Mouse (Mus musculus) adrenal gland, postnatal 10 days (tissue): ENCODE measurements around the gene Igf2bp3. TPM values are rescaled to one million over a fixed set of nuclear protein-coding genes. Genes with fewer than 3 reads are reported as not detected.
A peak's percentile ranks its signal among the peaks of the same experiment; 100 is the strongest.

Experiments used
- DNase-seq: peaks from one replicate; pipeline ENCODE4 v3.0.0; 2021; ENCODE audit warnings: mixed read lengths
- total RNA-seq, 2 experiments: library from RNA; stranded (reverse); gene quantifications; 2 replicates each; pipeline ENCODE4 v1.2.3; 2021

Gene Igf2bp3
- total RNA-seq, 2 experiments from 2014 or later = 7.1 to 7.6 TPM

GRCm38 (mm10) chr6:49173674-49174073, 41.1 kb downstream of the Igf2bp3 start:
- no peak for DNase-seq

GRCm38 (mm10) chr6:49173265-49173664, 41.5 kb downstream of the Igf2bp3 start:
- DNase-seq = no peak

- no peak for DNase-seq
Observed at GRCm38 (mm10) chr6:49171216-49171615, 43.5 kb downstream of the Igf2bp3 start.

GRCm38 (mm10) chr6:49168648-49169047, 46.1 kb downstream of the Igf2bp3 start:
- no peak for DNase-seq

- no peak for DNase-seq
Observed at GRCm38 (mm10) chr6:49167406-49167805, 47.4 kb downstream of the Igf2bp3 start.

- no peak for DNase-seq
Observed at GRCm38 (mm10) chr6:49166318-49166717, 48.4 kb downstream of the Igf2bp3 start.

GRCm38 (mm10) chr6:49165855-49166254, 48.9 kb downstream of the Igf2bp3 start:
- DNase-seq = no peak

GRCm38 (mm10) chr6:49165101-49165500, 49.7 kb downstream of the Igf2bp3 start:
- no peak for DNase-seq

GRCm38 (mm10) chr6:49164701-49165100, 50.1 kb downstream of the Igf2bp3 start:
- DNase-seq = no peak

- DNase-seq = no peak
Observed at GRCm38 (mm10) chr6:49159971-49160370, 54.8 kb downstream of the Igf2bp3 start.

- no peak for DNase-seq
Observed at GRCm38 (mm10) chr6:49156826-49157175, 58.0 kb downstream of the Igf2bp3 start.

GRCm38 (mm10) chr6:49156170-49156825, 58.5 kb downstream of the Igf2bp3 start:
- DNase-seq = no peak

- DNase-seq = no peak
Observed at GRCm38 (mm10) chr6:49151465-49151864, 63.3 kb downstream of the Igf2bp3 start.

- no peak for DNase-seq
Observed at GRCm38 (mm10) chr6:49150349-49151229, 64.2 kb downstream of the Igf2bp3 start.

GRCm38 (mm10) chr6:49149202-49149930, 65.4 kb downstream of the Igf2bp3 start:
- DNase-seq = no peak

- no peak for DNase-seq
Observed at GRCm38 (mm10) chr6:49148781-49149180, 66.0 kb downstream of the Igf2bp3 start.

GRCm38 (mm10) chr6:49148368-49148767, 66.4 kb downstream of the Igf2bp3 start:
- no peak for DNase-seq

- no peak for DNase-seq
Observed at GRCm38 (mm10) chr6:49146461-49146860, 68.3 kb downstream of the Igf2bp3 start.

- peak; percentile 61 for DNase-seq
Observed at GRCm38 (mm10) chr6:49142428-49142827, 72.3 kb downstream of the Igf2bp3 start.

- no peak for DNase-seq
Observed at GRCm38 (mm10) chr6:49141125-49141524, 73.6 kb downstream of the Igf2bp3 start.

- no peak for DNase-seq
Observed at GRCm38 (mm10) chr6:49138159-49139051, 76.4 kb downstream of the Igf2bp3 start.

GRCm38 (mm10) chr6:49136739-49137138, 78.0 kb downstream of the Igf2bp3 start:
- no peak for DNase-seq
